Mouse (Mus musculus): ENCODE measurements around the gene Cpsf6.

- TF ChIP-seq CTCF (IDR thresholded peaks at IDR 0.05; ENCODE audit: low read depth, low read length), result no peak
- no peak for TF ChIP-seq POLR2A (IDR thresholded peaks at IDR 0.05; ENCODE audit: borderline replicate concordance, low read depth, low read length)
Observed at GRCm38 (mm10) chr10:117421283-117422107, 41.7 kb upstream of the Cpsf6 start.

Measured in bone marrow macrophage, adult 2 months (primary cell).